Mouse (Mus musculus) ES-E14 (cell line): ENCODE data around the gene Zfp235. TPM values are rescaled to one million over a fixed set of nuclear protein-coding genes. Genes with fewer than 3 reads are reported as not detected.

Experiments
- DNase-seq: peaks from one replicate; pipeline ENCODE4 v3.0.0-alpha.2; 2013; ENCODE audit warnings: low read depth, low spot score
- H3K27ac ChIP-seq: 2 replicates; pipeline ENCODE4 v1.5.1; 2012; ENCODE audit warnings: low read depth, mild to moderate bottlenecking, low read length, moderate library complexity, mixed read lengths; ENCODE audit not compliant: poor library complexity, insufficient read depth, severe bottlenecking
- H3K36me3 ChIP-seq: 2 replicates; pipeline ENCODE4 v1.6.1; 2012; ENCODE audit warnings: mild to moderate bottlenecking, low read length, moderate library complexity, mixed read lengths; ENCODE audit not compliant: control insufficient read depth, poor library complexity, insufficient read depth, severe bottlenecking
- H3K4me1 ChIP-seq, 2 experiments: fragments of 150-350 bp in 1 of 2; sonication (generic) in 1 of 2; 2 replicates each; pipeline ENCODE4 v1.6.1; 2012; ENCODE audit warnings: low read length in 2 of 2, mild to moderate bottlenecking in 1 of 2, mixed read lengths in 1 of 2; ENCODE audit not compliant: control insufficient read depth in 2 of 2, insufficient read depth in 2 of 2, poor library complexity in 1 of 2
- H3K4me3 ChIP-seq, 2 experiments: fragments of 150-350 bp in 1 of 2; sonication (generic) in 1 of 2; 2 replicates each; pipeline ENCODE4 v1.5.1; 2012; ENCODE audit warnings: low read length in 2 of 2, low read depth in 1 of 2, mild to moderate bottlenecking in 1 of 2, mixed read lengths in 1 of 2; ENCODE audit not compliant: insufficient read depth in 1 of 2, poor library complexity in 1 of 2, severe bottlenecking in 1 of 2
- H3K9ac ChIP-seq: 2 replicates; pipeline ENCODE4 v1.6.1; 2012; ENCODE audit warnings: low read depth, mild to moderate bottlenecking, low read length, mixed read lengths; ENCODE audit not compliant: poor library complexity, insufficient read depth, severe bottlenecking
- H3K9me3 ChIP-seq: fragments of 150-350 bp; sonication (generic); 2 replicates; pipeline ENCODE4 v1.6.1; 2012; ENCODE audit warnings: low read depth, mild to moderate bottlenecking, low read length; ENCODE audit not compliant: control insufficient read depth, insufficient read depth
- CHD2 ChIP-seq: IDR thresholded peaks from 2 replicates; pipeline ENCODE4 v1.6.1; 2014; ENCODE audit warnings: mild to moderate bottlenecking, low read depth, low read length, inconsistent platforms
- HCFC1 ChIP-seq: IDR thresholded peaks from 2 replicates; pipeline ENCODE4 v1.6.1; 2012; ENCODE audit warnings: low read length, inconsistent platforms, borderline replicate concordance; ENCODE audit not compliant: insufficient read depth
- MAFK ChIP-seq: IDR thresholded peaks from 2 replicates; pipeline ENCODE4 v1.6.1; 2014; ENCODE audit warnings: mild to moderate bottlenecking, low read depth, low read length, inconsistent platforms; ENCODE audit not compliant: insufficient read depth
- ZC3H11A ChIP-seq: IDR thresholded peaks from 2 replicates; pipeline ENCODE4 v1.6.1; 2012; ENCODE audit warnings: low read depth, mild to moderate bottlenecking, inconsistent platforms, low read length, borderline replicate concordance
- ZNF384 ChIP-seq: IDR thresholded peaks from 2 replicates; pipeline ENCODE4 v1.6.1; 2012; ENCODE audit warnings: low read depth, low read length, inconsistent platforms
- in situ Hi-C, 2 experiments: fragments of 600-800 bp; cut with MboI; formaldehyde crosslinking; loops; one replicate each; pipeline ENCODE4 v1.15.1; 2025; ENCODE audit warnings: low sequenced_read_pairs in 2 of 2, inconsistent platforms in 1 of 2; ENCODE audit not compliant: unreplicated experiment in 2 of 2
- total RNA-seq: library from RNA; depleted of rRNA; stranded (reverse); fragments of 300-350 nt; gene quantifications from 2 replicates; pipeline ENCODE4 v1.2.3, GENCODE M21; 2012; rRNA removed

The Zfp235 gene
- 4.7 and 4.8 TPM in 2 replicates for total RNA-seq

DNA sequence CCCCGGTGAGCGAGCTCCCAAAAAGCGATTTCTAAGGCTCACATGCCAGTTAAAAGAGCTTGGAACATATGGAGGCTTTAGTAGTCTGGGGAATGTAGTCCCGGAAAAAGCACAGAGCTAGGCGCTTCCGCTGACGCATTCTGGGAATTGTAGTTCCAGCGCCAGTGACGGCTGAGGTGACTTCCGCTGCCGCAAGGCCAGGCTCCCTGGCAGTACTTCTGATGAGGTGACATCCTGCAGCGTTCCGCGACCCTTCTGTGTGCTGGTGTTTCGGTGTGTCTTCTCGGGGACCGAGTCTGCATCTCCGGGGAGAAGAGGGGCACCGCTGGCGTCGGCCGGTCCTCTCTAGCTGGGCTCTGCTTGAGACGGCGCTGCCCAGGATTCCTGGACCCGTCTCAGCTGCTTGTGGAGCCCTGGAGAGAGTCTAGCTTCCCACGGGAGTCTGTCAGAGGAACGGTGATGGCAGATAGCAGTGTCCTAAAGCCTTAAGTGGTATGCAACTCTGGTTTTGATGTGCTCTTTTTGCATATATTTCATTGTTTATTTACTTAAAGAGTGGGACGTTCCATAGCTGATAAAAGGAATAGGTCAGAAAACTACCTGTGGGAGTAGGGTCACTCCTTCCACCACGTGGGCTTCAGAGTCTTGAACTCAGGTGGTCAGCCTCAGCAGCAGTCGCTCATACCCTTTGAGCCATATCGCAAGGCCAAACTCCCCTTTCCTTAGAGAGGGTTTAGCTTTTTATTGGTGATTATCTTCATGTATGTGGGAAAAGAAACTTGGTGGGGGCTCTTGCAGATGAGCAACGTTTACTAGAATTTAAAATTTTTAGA lies at the start of gene Zfp235:
Gene Zfp235, plus strand, starts transcription at position 174 of the 833 bp plus-strand sequence.
- peak; percentile 68 for DNase-seq
- peak within 1 kb of the TSS; percentile 88 for H3K9ac ChIP-seq
- H3K36me3 ChIP-seq: no peaks in the 10 kb centered on the region; the same call in 1 of the 2 replicates
- H3K9me3 ChIP-seq: no peaks in the 10 kb centered on the region
- H3K4me1 ChIP-seq: peaks cover 0 to 2% of the 10 kb centered on the region in 2 experiments; a peak in 1 of 4 replicates
- no peak within 1 kb of the TSS for H3K27ac ChIP-seq
- TF ChIP-seq HCFC1: peak; percentile 96
- no peak for TF ChIP-seq MAFK
- in situ Hi-C loops: no loop called here
- H3K4me3 ChIP-seq: peak within 1 kb of the TSS; percentile 91 to 96

DNA sequence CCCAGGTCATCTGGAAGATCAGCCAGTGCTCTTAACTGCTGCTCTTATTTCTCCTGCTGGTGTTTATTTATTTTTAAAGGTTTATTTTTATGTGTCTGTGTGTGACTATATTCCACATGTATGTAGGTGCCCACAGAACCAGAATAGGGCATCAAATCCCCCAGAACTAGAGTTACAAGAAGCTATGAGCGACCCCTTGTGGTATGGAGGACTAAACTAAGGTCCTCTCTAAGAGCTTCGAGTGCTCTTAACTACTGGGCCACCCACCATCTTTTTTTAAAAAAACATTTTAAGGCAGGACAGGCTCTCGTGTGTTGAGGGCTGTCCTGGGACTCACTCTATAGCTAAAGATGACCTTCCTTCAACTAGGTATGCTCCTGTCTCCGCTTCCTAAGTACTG lies 47.1 kb upstream of the Zfp235 start:
- no peak for TF ChIP-seq CHD2
- TF ChIP-seq ZNF384: no peak
- TF ChIP-seq HCFC1: no peak
- no peak for TF ChIP-seq MAFK
- no peak for TF ChIP-seq ZC3H11A
- in situ Hi-C loops: no loop called here
- H3K4me1 ChIP-seq: peaks cover 2 to 11% of the 10 kb centered on the region in 2 experiments; a peak in 2 of 4 replicates
- H3K27ac ChIP-seq: no peak overlapping the region
- DNase-seq: no peak
- peaks cover 6% of the 10 kb centered on the region for H3K36me3 ChIP-seq
- H3K9ac ChIP-seq: peak overlapping the region; percentile 88
- H3K4me3 ChIP-seq: peak overlapping the region; percentile 69 to 78
- no peaks in the 10 kb centered on the region for H3K9me3 ChIP-seq

DNA sequence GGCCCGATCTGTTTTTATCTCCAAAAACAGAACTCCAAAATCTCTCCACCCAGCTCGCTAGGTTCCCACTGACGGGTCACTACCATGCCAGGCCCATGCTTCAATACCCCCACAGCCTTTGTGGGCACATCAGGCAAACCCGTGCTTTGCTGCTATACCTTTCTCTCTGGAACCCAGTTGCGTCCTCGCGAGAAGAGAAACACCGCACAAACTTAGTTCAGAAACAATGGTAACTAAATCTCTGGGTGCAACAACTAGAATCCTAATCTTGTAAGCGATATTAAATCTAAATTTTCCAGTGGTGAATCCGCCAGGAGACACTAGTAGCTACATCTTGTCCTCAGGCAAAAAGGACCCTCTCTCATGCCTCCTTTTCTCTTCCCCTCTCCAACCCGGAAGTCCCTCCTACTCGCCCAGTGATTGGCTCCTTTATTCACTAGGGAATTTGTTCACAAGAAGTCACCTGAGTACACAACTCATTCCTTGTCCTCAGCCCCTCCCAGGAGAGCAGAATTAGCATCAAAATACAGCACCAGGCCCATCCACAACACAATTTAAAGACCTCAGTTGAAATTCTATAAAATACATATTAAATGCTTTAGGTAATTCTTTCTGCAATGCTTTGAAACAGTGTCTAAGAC lies 46.4 kb upstream of the Zfp235 start:
- in situ Hi-C loops: no loop called here
- peak overlapping the region; percentile 44; the same call in 1 of the 2 replicates for H3K27ac ChIP-seq
- peak overlapping the region; percentile 88 for H3K9ac ChIP-seq
- DNase-seq: no peak
- peaks cover 6% of the 10 kb centered on the region for H3K36me3 ChIP-seq
- no peaks in the 10 kb centered on the region for H3K9me3 ChIP-seq
- TF ChIP-seq CHD2: peak; percentile 95
- TF ChIP-seq ZC3H11A: no peak
- H3K4me1 ChIP-seq: peaks cover 2 to 11% of the 10 kb centered on the region in 2 experiments; a peak in 2 of 4 replicates
- H3K4me3 ChIP-seq: peak overlapping the region; percentile 69 to 78

- H3K4me1 ChIP-seq: no peaks in the 10 kb centered on the region
- no peak overlapping the region for H3K4me3 ChIP-seq
- peaks cover 49% of the 10 kb centered on the region for H3K36me3 ChIP-seq
- no peak for DNase-seq
- TF ChIP-seq ZNF384 (no peak), ZC3H11A (no peak), MAFK (no peak), CHD2 (no peak), HCFC1 (no peak)
- H3K9me3 ChIP-seq: peaks cover 20% of the 10 kb centered on the region
- H3K9ac ChIP-seq: no peak overlapping the region
- H3K27ac ChIP-seq: no peak overlapping the region
- in situ Hi-C loops: no loop called here
These were observed 29.6 kb upstream of the Zfp235 start for GRCm38 (mm10) chr7:24104403-24104802.
